Mouse (Mus musculus): ENCODE results near the gene Psg19. TPM values are rescaled to one million over a fixed set of nuclear protein-coding genes. Genes with fewer than 3 reads are reported as not detected.
"Not testable (repeated sequence)": the region's sequence is repeated elsewhere in the genome, so short reads cannot be mapped to it uniquely, and the experiment has no call there.

Gene Psg19
- polyA plus RNA-seq, 1 experiment = not detected

GRCm38 (mm10) chr7:18748994-18749895 is 49.1 kb downstream of the Psg19 start:
- 39% methylated on average over 6 of the region's 6 CpGs for WGBS
- no peak for DNase-seq (ENCODE audit: low read depth, low spot score)

- 84% methylated on average over 2 of the region's 2 CpGs for whole genome bisulfite sequencing
- DNase-seq (ENCODE audit: low read depth, low spot score) = not testable (repeated sequence)
Measured at GRCm38 (mm10) chr7:18747420-18747819, 50.9 kb downstream of the Psg19 start.

GRCm38 (mm10) chr7:18746189-18746860 is 52.0 kb downstream of the Psg19 start:
- WGBS = 12% methylated on average over 20 of the region's 20 CpGs
- DNase-seq (ENCODE audit: low read depth, low spot score) = no peak

Other genes starting within 250 kb of the Psg19 start
- 0.29 TPM in 1 of 2 replicates, not detected in the other for gene Psg27, start 231.2 kb downstream of the Psg19 start, polyA plus RNA-seq (2012; rRNA removed)
- gene Psg23, start 182.0 kb downstream of the Psg19 start, polyA plus RNA-seq (2012; rRNA removed) = 0.04 TPM in 1 of 2 replicates, not detected in the other
- not detected in 2 replicates for gene Psg21, start 141.8 kb downstream of the Psg19 start, polyA plus RNA-seq (2012; rRNA removed)
- not detected in 2 replicates for gene Psg20, start 112.3 kb downstream of the Psg19 start, polyA plus RNA-seq (2012; rRNA removed)
- gene Psg22, start 80.4 kb downstream of the Psg19 start, polyA plus RNA-seq (2012; rRNA removed) = not detected in 2 replicates
- 0.04 and 0.05 TPM in 2 replicates for gene Psg17, start 23.1 kb upstream of the Psg19 start, polyA plus RNA-seq (2012; rRNA removed)
- gene Mill2, start 41.4 kb upstream of the Psg19 start, polyA plus RNA-seq (2012; rRNA removed) = 3.2 and 3.3 TPM in 2 replicates
- gene Pglyrp1, start 72.8 kb upstream of the Psg19 start, polyA plus RNA-seq (2012; rRNA removed) = 539 and 693 TPM in 2 replicates
- gene Ccdc61, start 111.9 kb upstream of the Psg19 start, polyA plus RNA-seq (2012; rRNA removed) = 19.2 and 25.2 TPM in 2 replicates
- gene Nova2, start 127.4 kb upstream of the Psg19 start, polyA plus RNA-seq (2012; rRNA removed) = 0.17 and 0.21 TPM in 2 replicates
- gene Nanos2, start 188.9 kb upstream of the Psg19 start, polyA plus RNA-seq (2012; rRNA removed) = not detected in 2 replicates
- 1.9 and 2.0 TPM in 2 replicates for gene Mypop, start 192.7 kb upstream of the Psg19 start, polyA plus RNA-seq (2012; rRNA removed)
- 18.7 and 19.4 TPM in 2 replicates for gene Irf2bp1, start 205.5 kb upstream of the Psg19 start, polyA plus RNA-seq (2012; rRNA removed)
- gene Foxa3, start 225.0 kb upstream of the Psg19 start, polyA plus RNA-seq (2012; rRNA removed) = 24.9 and 28.3 TPM in 2 replicates
- gene Sympk, start 225.9 kb upstream of the Psg19 start, polyA plus RNA-seq (2012; rRNA removed) = 54.8 and 68.3 TPM in 2 replicates

Data from large intestine, adult 2 months (tissue).